In the genomic region with DNA sequence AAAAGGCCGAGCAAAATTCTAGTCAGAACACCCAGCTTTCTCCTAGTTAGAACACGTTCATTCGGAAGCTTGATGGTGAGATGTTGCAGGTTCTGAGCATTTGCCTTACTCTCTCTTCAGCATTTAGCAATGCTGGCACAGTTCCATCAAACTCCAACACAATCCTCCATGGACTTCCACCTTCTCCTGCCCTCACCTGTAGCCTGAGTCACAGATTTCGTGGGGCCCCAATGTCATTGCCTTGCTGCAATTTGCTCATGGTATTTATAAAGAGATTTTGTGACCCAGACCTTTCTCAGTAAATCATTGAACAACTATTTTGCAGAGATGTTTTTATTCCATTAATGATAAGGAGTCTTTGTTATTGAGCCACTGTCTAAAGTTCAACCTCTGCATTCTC, we compare ENCODE assay signal across 28 mouse cellular contexts.
DNase-seq lines count a peak whose midpoint lies in the region; ATAC-seq and TF ChIP-seq lines count a peak whose summit lies in the region.
"Had no signal": no experiment of that assay in that cellular context is flagged by ENCODE, and none has a peak within 500 bp of the region (broad histone marks: within the 10 kb centered on the region; RNA-seq: fewer than 3 reads in every experiment).

No protein-coding gene starts in this region.

- TF ChIP-seq CTCF in kidney, adult 2 months (conservative IDR thresholded peaks at IDR 0.05; ENCODE audit: insufficient read depth, insufficient read length, low read depth, low read length) = no peak
- no peak for TF ChIP-seq CTCF in intestine, postnatal 0 days (IDR thresholded peaks at IDR 0.05; ENCODE audit: low read depth)

- DNase-seq in kidney, adult 2 months = peak; percentile 38
- DNase-seq in kidney, adult 11 months = no peak
- DNase-seq in kidney, postnatal 14 days = peak; percentile 14
- DNase-seq in kidney, postnatal 10 days = no peak
- DNase-seq in cerebellum, adult 9-11 months = no peak
- DNase-seq in MN1 (ENCODE audit: low spot score) = no peak
- DNase-seq: adrenal gland, adult 2 months; adrenal gland, postnatal 10 days; adrenal gland, postnatal 25 days; B cell, adult 2 months; cerebellum, adult 11 months; cerebellum, adult 18-20 months; cerebellum, adult 8-10 months; cerebellum, postnatal 10 days; cerebellum, postnatal 36 days; embryo, embryonic 11 days had no signal

- peak; percentile 94 for ATAC-seq in intestine, embryonic 15.5 days
- ATAC-seq in intestine, postnatal 0 days = peak; percentile 94
- ATAC-seq: CD4-positive, CD25-positive, alpha-beta regulatory T cell, adult 4 months; forebrain, embryonic 14.5 days; forebrain, embryonic 16.5 days had no signal

- H3K4me1 ChIP-seq in kidney, adult 2 months (ENCODE audit: control insufficient read depth, insufficient read depth, low read length) = no peaks in the 10 kb centered on the region
- H3K4me1 ChIP-seq in intestine, embryonic 15.5 days (replicated peaks) = no peaks in the 10 kb centered on the region
- no peaks in the 10 kb centered on the region for H3K4me1 ChIP-seq in intestine, postnatal 0 days (replicated peaks; ENCODE audit: control insufficient read depth, insufficient read depth, low read length)
- H3K4me1 ChIP-seq: embryonic facial prominence, embryonic 13.5 days; embryonic facial prominence, embryonic 15.5 days; forebrain, embryonic 10.5 days; forebrain, embryonic 12.5 days had no signal

- no peaks in the 10 kb centered on the region for H3K9me3 ChIP-seq in intestine, embryonic 15.5 days
- H3K9me3 ChIP-seq in intestine, postnatal 0 days (ENCODE audit: control insufficient read depth) = no peaks in the 10 kb centered on the region
- H3K9me3 ChIP-seq: embryonic facial prominence, embryonic 13.5 days; embryonic facial prominence, embryonic 15.5 days; forebrain, embryonic 10.5 days; forebrain, embryonic 12.5 days; G1E had no signal

- TF ChIP-seq POLR2A in kidney, adult 2 months (IDR thresholded peaks at IDR 0.05; ENCODE audit: low read depth, low read length) = no peak

- no peak overlapping the region for H3K9ac ChIP-seq in intestine, embryonic 15.5 days
- H3K9ac ChIP-seq in intestine, postnatal 0 days (ENCODE audit: low read depth, low read length) = no peak overlapping the region
- H3K9ac ChIP-seq: embryonic facial prominence, embryonic 13.5 days; embryonic facial prominence, embryonic 15.5 days; forebrain, embryonic 12.5 days had no signal

- WGBS in kidney, adult 2 months = 75% methylated on average over 4 of the region's 4 CpGs
- 74% methylated on average over 4 of the region's 4 CpGs for WGBS in intestine, embryonic 15.5 days
- 42% methylated on average over 4 of the region's 4 CpGs for WGBS in intestine, postnatal 0 days

- no peak overlapping the region for H3K4me3 ChIP-seq in kidney, adult 2 months (ENCODE audit: insufficient read depth, low read depth, low read length)
- no peak overlapping the region for H3K4me3 ChIP-seq in intestine, embryonic 15.5 days (replicated peaks)
- H3K4me3 ChIP-seq in intestine, postnatal 0 days (ENCODE audit: low read depth, low read length) = no peak overlapping the region
- H3K4me3 ChIP-seq: embryonic facial prominence, embryonic 13.5 days; embryonic facial prominence, embryonic 15.5 days; erythroblast, embryonic 14.5 days; forebrain, embryonic 10.5 days; forebrain, embryonic 12.5 days had no signal

- no peak overlapping the region for H3K27ac ChIP-seq in kidney, adult 2 months (ENCODE audit: insufficient read depth, low read depth, low read length)
- no peak overlapping the region; the same call in 1 of the 2 replicates for H3K27ac ChIP-seq in intestine, embryonic 15.5 days
- H3K27ac ChIP-seq in intestine, postnatal 0 days (ENCODE audit: low read depth, low read length) = no peak overlapping the region
- H3K27ac ChIP-seq: embryonic facial prominence, embryonic 13.5 days; embryonic facial prominence, embryonic 15.5 days; forebrain, embryonic 10.5 days; forebrain, embryonic 12.5 days had no signal

- H3K27me3 ChIP-seq in kidney, adult 2 months (replicated peaks; ENCODE audit: control insufficient read depth, insufficient read depth, low read length) = no peaks in the 10 kb centered on the region
- H3K27me3 ChIP-seq in intestine, embryonic 15.5 days (replicated peaks) = no peaks in the 10 kb centered on the region
- H3K27me3 ChIP-seq in intestine, postnatal 0 days (replicated peaks; ENCODE audit: control insufficient read depth, insufficient read depth, low read length) = no peaks in the 10 kb centered on the region
- H3K27me3 ChIP-seq: CH12.LX; embryonic facial prominence, embryonic 13.5 days; embryonic facial prominence, embryonic 15.5 days; forebrain, embryonic 12.5 days had no signal

- no peaks in the 10 kb centered on the region for H3K36me3 ChIP-seq in kidney, adult 2 months (ENCODE audit: control insufficient read depth, insufficient read depth, low read length)
- no peaks in the 10 kb centered on the region for H3K36me3 ChIP-seq in intestine, embryonic 15.5 days
- H3K36me3 ChIP-seq in intestine, postnatal 0 days (ENCODE audit: control insufficient read depth, insufficient read depth) = no peaks in the 10 kb centered on the region
- H3K36me3 ChIP-seq: embryonic facial prominence, embryonic 13.5 days; embryonic facial prominence, embryonic 15.5 days; forebrain, embryonic 10.5 days; forebrain, embryonic 12.5 days; G1E had no signal

- no peak overlapping the region for H3K4me2 ChIP-seq in intestine, embryonic 15.5 days (replicated peaks)
- H3K4me2 ChIP-seq in intestine, postnatal 0 days (replicated peaks; ENCODE audit: low read depth) = no peak overlapping the region
- H3K4me2 ChIP-seq: embryonic facial prominence, embryonic 13.5 days; embryonic facial prominence, embryonic 15.5 days; forebrain, embryonic 12.5 days had no signal

Comparison
In these comparisons a context has a peak if more than half of its experiments do, and no peak if none do; other contexts are left out.
1. DNase-seq: peak in kidney, adult 2 months (single experiment) and kidney, postnatal 14 days (single experiment); none in kidney, adult 11 months (single experiment), kidney, postnatal 10 days (single experiment), cerebellum, adult 9-11 months (single experiment) and MN1 (single experiment).